Mouse (Mus musculus) left cerebral cortex, postnatal 10 days (tissue): ENCODE results near the gene Gm14434. TPM values are rescaled to one million over a fixed set of nuclear protein-coding genes. Genes with fewer than 3 reads are reported as not detected.
"Not testable (repeated sequence)": the region's sequence is repeated elsewhere in the genome, so short reads cannot be mapped to it uniquely, and the experiment has no call there.

Experiments
- DNase-seq, 2 experiments: peaks; one replicate each; pipeline ENCODE4 v3.0.0; 2021 to 2022; ENCODE audit warnings: low spot score in 2 of 2, mixed read lengths in 1 of 2; ENCODE audit errors: extremely low spot score in 1 of 2
- intact Hi-C: fragments of 180-260 bp; cut with DNase I; formaldehyde crosslinking; loops from one replicate; pipeline ENCODE4 v1.15.1; 2025
- total RNA-seq, 2 experiments: library from RNA; stranded (reverse); gene quantifications; 2 replicates each; pipeline ENCODE4 v1.2.3; 2021

Gm14434 gene
- total RNA-seq = not detected

GRCm38 (mm10) chr2:176486683-176487082 is at the start of gene Gm14434:
Gm14434 (minus strand) TSS chr2:176486783.
- intact Hi-C loops, DNase-seq: not testable (repeated sequence)

- intact Hi-C loops, DNase-seq: not testable (repeated sequence)
These were observed 34.2 kb upstream of the Gm14434 start, which contains the start of gene Zfp967 for GRCm38 (mm10) chr2:176520756-176521155. Zfp967 (plus strand) TSS chr2:176521056.

GRCm38 (mm10) chr2:176423294-176423693 is 63.3 kb downstream of the Gm14434 start, which contains the start of gene Gm14435:
Gm14435 (plus strand) TSS chr2:176423594.
- intact Hi-C loops, DNase-seq: not testable (repeated sequence)

Other genes starting within 250 kb of the Gm14434 start
- gene Gm11009, start 167.3 kb downstream of the Gm14434 start, total RNA-seq = not detected
- gene Gm14435, start 63.2 kb downstream of the Gm14434 start, total RNA-seq = 10 to 100 TPM; 17.7 to 26.0 TPM
- gene Zfp967, start 34.3 kb upstream of the Gm14434 start, total RNA-seq = not detected
- gene Gm14308, start 149.6 kb upstream of the Gm14434 start, total RNA-seq = 1 to 10 TPM; 3.2 to 4.0 TPM
- gene Zfp973, start 183.7 kb upstream of the Gm14434 start, total RNA-seq = 10 to 100 TPM; 12.7 to 12.9 TPM
- 10 to 100 TPM; 29.4 to 31.4 TPM for gene Gm14305, start 221.5 kb upstream of the Gm14434 start, total RNA-seq